Mouse (Mus musculus): ENCODE results near the gene Cacnb1. TPM values are rescaled to one million over a fixed set of nuclear protein-coding genes. Genes with fewer than 3 reads are reported as not detected.

Cacnb1 gene
- total and polyA plus RNA-seq, 3 experiments = 2.3 to 4.4 TPM; not detected in 1

DNA sequence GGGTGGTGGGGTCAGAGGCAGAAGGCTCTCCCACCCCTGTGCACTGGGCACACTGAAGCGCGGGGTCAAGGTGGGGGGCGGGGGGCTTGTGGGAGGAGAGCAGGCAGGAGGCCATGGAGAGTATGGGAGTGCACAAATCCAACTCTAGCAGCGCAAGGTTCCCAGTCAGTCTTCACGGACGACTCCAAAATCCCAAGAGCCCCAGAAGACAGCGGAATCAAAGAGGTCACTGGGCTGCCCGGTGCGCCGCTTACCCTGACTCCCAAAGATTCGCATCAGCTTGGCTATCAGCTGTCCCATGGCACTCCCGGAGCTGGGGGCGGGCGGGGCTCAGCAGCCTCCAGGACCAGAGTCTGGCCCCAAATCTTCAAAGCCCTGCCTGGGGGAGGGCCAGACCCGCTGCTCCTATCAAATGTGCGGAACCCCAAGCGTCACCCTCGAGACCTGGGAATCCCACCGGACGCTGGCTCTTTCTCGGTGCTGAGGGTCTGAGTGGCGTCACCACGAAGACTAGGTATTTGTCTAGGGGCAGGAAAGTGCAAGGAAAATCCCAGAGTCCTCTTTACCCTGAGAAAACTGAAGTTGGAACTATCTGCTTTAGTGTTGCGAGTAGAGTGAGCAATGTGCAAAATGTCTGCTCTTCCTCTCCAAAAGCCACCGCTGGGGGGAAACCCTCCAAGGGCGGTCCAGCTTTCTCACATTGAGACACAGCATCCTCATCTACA lies 27.1 kb downstream of the Cacnb1 start, which contains the start of gene Arl5c:
Gene Arl5c, minus strand, starts transcription at position 618 of the 725 bp plus-strand sequence.
- no peak for DNase-seq (ENCODE audit: low read depth, low spot score)

DNA sequence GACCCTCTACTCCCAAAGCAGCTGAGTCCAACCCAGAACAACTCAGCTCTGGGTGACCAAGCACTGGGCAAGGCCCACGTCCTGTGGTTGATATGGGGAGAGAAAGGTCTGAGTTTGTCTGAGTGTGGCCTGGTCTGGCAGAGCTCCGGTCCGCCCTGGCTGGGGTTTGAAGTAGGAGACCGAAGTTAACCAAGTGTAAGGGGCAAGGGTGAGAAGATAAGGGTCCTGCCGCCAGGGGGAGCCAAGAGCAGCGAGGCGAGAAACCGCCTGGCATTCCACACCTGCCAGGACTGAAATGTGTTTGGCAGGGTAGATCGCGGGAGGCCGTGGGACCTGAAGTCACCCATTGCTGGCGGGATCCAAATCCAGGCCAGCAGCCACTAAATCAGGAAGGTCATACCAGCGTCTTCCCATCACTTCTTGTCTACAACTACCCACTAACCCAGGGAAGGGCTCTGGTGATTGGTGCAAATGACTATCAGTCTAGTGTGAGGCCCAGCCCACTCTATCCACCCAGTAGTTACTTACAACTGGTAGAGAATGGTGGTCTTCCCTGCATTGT lies 28.2 kb downstream of the Cacnb1 start:
- TF ChIP-seq GATA1 (IDR thresholded peaks at IDR 0.05; ENCODE audit: low read depth, low read length) (peak; percentile 29; the same call in 1 of the 2 replicates), BHLHE40 (IDR thresholded peaks at IDR 0.05; ENCODE audit: borderline replicate concordance, low read depth, low read length) (no peak), POLR2A (IDR thresholded peaks at IDR 0.05; ENCODE audit: control insufficient read depth in 1 of 2, insufficient read depth in 1 of 2, low read depth in 1 of 2, low read length in 2 of 2, poor library complexity in 1 of 2) (no peak), RCOR1 (IDR thresholded peaks at IDR 0.05; ENCODE audit: low read depth, low read length) (no peak), CHD2 (IDR thresholded peaks at IDR 0.05; ENCODE audit: low read length) (no peak), NELFE (IDR thresholded peaks at IDR 0.05; ENCODE audit: low read depth, low read length) (no peak), CTCF (IDR thresholded peaks at IDR 0.05 in 2 of 3, conservative IDR thresholded peaks at IDR 0.05 in 1 of 3; ENCODE audit: control insufficient read depth in 1 of 3, insufficient read depth in 1 of 3, low read depth in 2 of 3, low read length in 3 of 3, poor library complexity in 1 of 3, severe bottlenecking in 1 of 3) (peak; percentile 62 to 88 (median 75)), SMC3 (IDR thresholded peaks at IDR 0.05; ENCODE audit: low read depth, low read length) (peak; percentile 62), RAD21 (IDR thresholded peaks at IDR 0.05; ENCODE audit: low read depth, low read length) (peak; percentile 23)
- no peaks in the 10 kb centered on the region for H3K79me2 ChIP-seq (ENCODE audit: control insufficient read depth, insufficient read depth, low read length, poor library complexity)
- H3K4me1 ChIP-seq (ENCODE audit: control insufficient read depth in 1 of 2, insufficient read depth in 2 of 2, low read length in 2 of 2) = peaks cover 8 to 33% of the 10 kb centered on the region in 2 experiments; a peak in 3 of 4 replicates
- H3K27me3 ChIP-seq (ENCODE audit: control insufficient read depth in 1 of 2, insufficient read depth in 2 of 2, low read length in 2 of 2) = no peaks in the 10 kb centered on the region
- H3K9ac ChIP-seq (ENCODE audit: control insufficient read depth, low read depth, low read length, poor library complexity, severe bottlenecking) = peak overlapping the region; percentile 42
- H3K27ac ChIP-seq (ENCODE audit: control insufficient read depth, low read depth, low read length) = no peak overlapping the region
- peaks cover 0 to 12% of the 10 kb centered on the region in 2 experiments; a peak in 2 of 4 replicates for H3K36me3 ChIP-seq (ENCODE audit: control insufficient read depth in 1 of 2, insufficient read depth in 2 of 2, low read length in 2 of 2)
- peak; percentile 79 for DNase-seq (ENCODE audit: low read depth, low spot score)
- no peaks in the 10 kb centered on the region for H3K9me3 ChIP-seq (replicated peaks; ENCODE audit: insufficient read depth, low read length)
- peak overlapping the region in 1 of 2 experiments; percentile 41; a peak in 3 of 4 replicates for H3K4me3 ChIP-seq (ENCODE audit: control insufficient read depth in 1 of 2, insufficient read depth in 1 of 2, low read depth in 2 of 2, low read length in 2 of 2)

More for the DNA sequence above, 27.1 kb downstream of the Cacnb1 start, which contains the start of gene Arl5c:
- Histone ChIP-seq H3K27me3 (ENCODE audit: control insufficient read depth in 1 of 2, insufficient read depth in 2 of 2, low read length in 2 of 2) (no peaks in the 10 kb centered on the region), H3K27ac (ENCODE audit: control insufficient read depth, low read depth, low read length) (no peak within 1 kb of the TSS), H3K79me2 (ENCODE audit: control insufficient read depth, insufficient read depth, low read length, poor library complexity) (no peaks in the 10 kb centered on the region), H3K4me3 (ENCODE audit: control insufficient read depth in 1 of 2, insufficient read depth in 1 of 2, low read depth in 2 of 2, low read length in 2 of 2) (no peak within 1 kb of the TSS), H3K36me3 (ENCODE audit: control insufficient read depth in 1 of 2, insufficient read depth in 2 of 2, low read length in 2 of 2) (peaks cover 0 to 8% of the 10 kb centered on the region in 2 experiments; a peak in 2 of 4 replicates), H3K9ac (ENCODE audit: control insufficient read depth, low read depth, low read length, poor library complexity, severe bottlenecking) (no peak within 1 kb of the TSS), H3K4me1 (ENCODE audit: control insufficient read depth in 1 of 2, insufficient read depth in 2 of 2, low read length in 2 of 2) (peaks cover 8 to 30% of the 10 kb centered on the region in 2 experiments; a peak in 3 of 4 replicates), H3K9me3 (replicated peaks; ENCODE audit: insufficient read depth, low read length) (no peaks in the 10 kb centered on the region)
- TF ChIP-seq RAD21 (IDR thresholded peaks at IDR 0.05; ENCODE audit: low read depth, low read length) = no peak
- TF ChIP-seq ELF1 (IDR thresholded peaks at IDR 0.05; ENCODE audit: low read depth, low read length) = no peak
- no peak for TF ChIP-seq MEF2A (IDR thresholded peaks at IDR 0.05; ENCODE audit: extremely low read depth, insufficient replicate concordance, low read depth, low read length, poor library complexity, severe bottlenecking)
- TF ChIP-seq ETS1 (IDR thresholded peaks at IDR 0.05; ENCODE audit: low read depth, low read length) = no peak
- no peak for TF ChIP-seq ZKSCAN1 (IDR thresholded peaks at IDR 0.05; ENCODE audit: low read depth, low read length)
- no peak for TF ChIP-seq GATA1 (IDR thresholded peaks at IDR 0.05; ENCODE audit: low read depth, low read length)
- no peak for TF ChIP-seq SMC3 (IDR thresholded peaks at IDR 0.05; ENCODE audit: low read depth, low read length)
- TF ChIP-seq GABPA (IDR thresholded peaks at IDR 0.05; ENCODE audit: low read depth, low read length) = no peak
- no peak for TF ChIP-seq SIN3A (IDR thresholded peaks at IDR 0.05; ENCODE audit: low read length)
- no peak for TF ChIP-seq POLR2A (IDR thresholded peaks at IDR 0.05; ENCODE audit: control insufficient read depth in 1 of 2, insufficient read depth in 1 of 2, low read depth in 1 of 2, low read length in 2 of 2, poor library complexity in 1 of 2)
- no peak for TF ChIP-seq USF1 (IDR thresholded peaks at IDR 0.05; ENCODE audit: low read depth, low read length)
- no peak for TF ChIP-seq KAT2A (conservative IDR thresholded peaks at IDR 0.05; ENCODE audit: low read depth, low read length)
- TF ChIP-seq UBTF (IDR thresholded peaks at IDR 0.05; ENCODE audit: borderline replicate concordance, insufficient read depth, low read depth, low read length) = no peak
- TF ChIP-seq TCF12 (IDR thresholded peaks at IDR 0.05; ENCODE audit: low read depth, low read length) = no peak
- no peak for TF ChIP-seq JUND (IDR thresholded peaks at IDR 0.05; ENCODE audit: low read depth, low read length)

Measured in MEL (cell line).